Mouse (Mus musculus) MEL (cell line): ENCODE measurements around the gene Mlana.

ENCODE experiments used
- CTCF ChIP-seq, 3 experiments: IDR thresholded peaks in 2 of 3; conservative IDR thresholded peaks in 1 of 3; 2 replicates each; pipeline ENCODE4 v1.5.1; 2011 to 2012; ENCODE audit warnings: low read length in 3 of 3, low read depth in 2 of 3, mild to moderate bottlenecking in 2 of 3, improper control_type of control experiment in 1 of 3, inconsistent platforms in 1 of 3, mixed read lengths in 1 of 3, moderate library complexity in 1 of 3; ENCODE audit not compliant: control insufficient read depth in 1 of 3, insufficient read depth in 1 of 3, poor library complexity in 1 of 3, severe bottlenecking in 1 of 3
- GATA1 ChIP-seq: IDR thresholded peaks from 2 replicates; pipeline ENCODE4 v1.6.1; 2011; ENCODE audit warnings: low read depth, low read length, improper control_type of control experiment
- POLR2A ChIP-seq, 2 experiments: IDR thresholded peaks; 2 replicates each; pipeline ENCODE4 v1.6.1; 2011 to 2012; ENCODE audit warnings: low read length in 2 of 2, mild to moderate bottlenecking in 2 of 2, control low read depth in 1 of 2, improper control_type of control experiment in 1 of 2, low read depth in 1 of 2, moderate library complexity in 1 of 2; ENCODE audit not compliant: control insufficient read depth in 1 of 2, insufficient read depth in 1 of 2, poor library complexity in 1 of 2
- POLR2AphosphoS2 ChIP-seq: IDR thresholded peaks from 2 replicates; pipeline ENCODE4 v1.6.1; 2011; ENCODE audit warnings: low read length, improper control_type of control experiment
- SIN3A ChIP-seq: IDR thresholded peaks from 2 replicates; pipeline ENCODE4 v1.6.1; 2012; ENCODE audit warnings: low read length, improper control_type of control experiment, inconsistent platforms
- USF1 ChIP-seq: IDR thresholded peaks from 2 replicates; pipeline ENCODE4 v1.6.1; 2014; ENCODE audit warnings: low read depth, mild to moderate bottlenecking, inconsistent platforms, low read length, improper control_type of control experiment, moderate library complexity

DNA sequence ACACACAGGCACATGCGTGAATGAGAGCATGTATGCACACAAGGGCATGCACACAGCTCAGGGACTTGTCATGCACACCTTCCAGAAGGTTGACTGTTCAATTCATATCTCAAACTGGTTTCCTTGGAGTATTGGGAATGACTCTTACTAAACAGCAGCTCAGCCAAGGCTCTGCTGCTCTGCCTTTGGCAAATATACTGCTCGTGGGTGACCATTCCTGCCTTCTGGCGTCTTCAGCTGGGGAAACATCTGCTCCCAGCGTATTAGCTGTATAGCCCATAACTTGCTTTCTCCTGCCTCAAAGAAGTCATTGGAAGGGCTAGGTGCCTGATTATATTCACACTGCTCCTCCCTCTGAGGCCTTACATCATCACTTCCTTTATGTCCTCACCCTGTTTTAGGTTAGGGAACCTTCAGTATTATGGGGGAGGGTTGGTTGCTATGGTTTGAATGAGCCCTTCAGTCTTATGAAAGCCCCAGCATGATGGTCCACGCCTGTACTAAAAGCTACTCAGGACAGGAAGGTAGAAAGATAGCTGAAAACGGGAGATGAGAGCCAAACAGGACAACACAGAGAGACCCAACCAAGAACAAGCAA, 19.3 kb upstream of the Mlana start:
- TF ChIP-seq POLR2A (IDR thresholded peaks at IDR 0.05; ENCODE audit: control insufficient read depth in 1 of 2, insufficient read depth in 1 of 2, low read depth in 1 of 2, low read length in 2 of 2, poor library complexity in 1 of 2) = no peak
- TF ChIP-seq CTCF (IDR thresholded peaks at IDR 0.05 in 2 of 3, conservative IDR thresholded peaks at IDR 0.05 in 1 of 3; ENCODE audit: control insufficient read depth in 1 of 3, insufficient read depth in 1 of 3, low read depth in 2 of 3, low read length in 3 of 3, poor library complexity in 1 of 3, severe bottlenecking in 1 of 3) = no peak
- TF ChIP-seq USF1 = no peak
- TF ChIP-seq POLR2AphosphoS2 = no peak
- TF ChIP-seq SIN3A = no peak
- no peak for TF ChIP-seq GATA1
